Mouse (Mus musculus) limb, embryonic 12.5 days (tissue): ENCODE data around the gene A630076J17Rik. TPM values are rescaled to one million over a fixed set of nuclear protein-coding genes. Genes with fewer than 3 reads are reported as not detected.

Experiments
- ATAC-seq: fragments of 200-750 bp; cut with Nextera tagmentation; 2 replicates; pipeline ENCODE4 v1.8.0; 2017; ENCODE audit warnings: low read depth, moderate TSS enrichment; ENCODE audit not compliant: insufficient number of reproducible peaks, insufficient read depth, low FRiP score, low TSS enrichment
- H3K27ac ChIP-seq: fragments of 300-500 bp; sonication (generic); 2 replicates; pipeline ENCODE4 v1.5.1; 2016; ENCODE audit warnings: mild to moderate bottlenecking, moderate library complexity
- H3K27me3 ChIP-seq: fragments of 300-500 bp; sonication (generic); 2 replicates; pipeline ENCODE4 v1.6.1; 2016; ENCODE audit warnings: mild to moderate bottlenecking, moderate library complexity
- H3K36me3 ChIP-seq: fragments of 300-500 bp; sonication (generic); 2 replicates; pipeline ENCODE4 v1.6.1; 2016; ENCODE audit warnings: mild to moderate bottlenecking, moderate library complexity
- H3K4me1 ChIP-seq: fragments of 300-500 bp; sonication (generic); replicated peaks from 2 replicates; pipeline ENCODE4 v1.6.1; 2016
- H3K4me2 ChIP-seq: fragments of 300-500 bp; sonication (generic); 2 replicates; pipeline ENCODE4 v1.6.1; 2016; ENCODE audit warnings: mild to moderate bottlenecking, moderate library complexity
- H3K4me3 ChIP-seq: fragments of 300-500 bp; sonication (generic); replicated peaks from 2 replicates; pipeline ENCODE4 v1.5.1; 2016; ENCODE audit warnings: mild to moderate bottlenecking
- H3K9ac ChIP-seq: fragments of 300-500 bp; sonication (generic); replicated peaks from 2 replicates; pipeline ENCODE4 v1.6.1; 2016; ENCODE audit warnings: mild to moderate bottlenecking, moderate library complexity
- H3K9me3 ChIP-seq: fragments of 300-500 bp; sonication (generic); 2 replicates; pipeline ENCODE4 v1.6.1; 2016; ENCODE audit warnings: mild to moderate bottlenecking, moderate library complexity
- WGBS: fragments of 180-500 bp; shearing (Covaris S2); methylation state at CpG from one replicate; pipeline ENCODE4 v1.1.7; 2016; 5-methylcytosine and 5-hydroxymethylcytosine counted together
- polyA plus RNA-seq: library from polyadenylated mRNA; unstranded; fragments of >200 nt; fragmentation: Nextera tagmentation; extraction: Ambion mirVana; gene quantifications from 2 replicates; pipeline ENCODE4 v1.2.1, GENCODE M21; 2016

A630076J17Rik gene
- polyA plus RNA-seq, 1 experiment from 2014 or later = not detected

DNA sequence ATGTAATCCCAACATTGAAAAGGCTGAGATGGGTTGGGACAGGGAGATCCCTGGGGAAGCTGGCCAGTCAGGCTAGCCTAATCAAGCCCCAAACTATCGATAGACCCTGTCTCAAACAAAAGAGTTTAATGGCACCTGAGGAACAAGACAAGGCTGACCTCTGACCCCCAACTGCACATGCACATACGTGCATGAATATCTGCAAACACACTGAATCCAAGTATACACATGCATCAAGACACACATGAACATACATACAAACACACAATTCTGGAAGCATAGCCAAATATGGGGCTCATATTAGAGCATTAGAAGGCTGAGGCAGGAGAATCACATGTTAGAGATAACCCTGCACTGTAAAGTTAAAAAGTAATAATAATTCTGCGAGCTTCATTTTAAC, 46.2 kb downstream of the A630076J17Rik start:
- 79% methylated on average over 3 of the region's 3 CpGs for WGBS

DNA sequence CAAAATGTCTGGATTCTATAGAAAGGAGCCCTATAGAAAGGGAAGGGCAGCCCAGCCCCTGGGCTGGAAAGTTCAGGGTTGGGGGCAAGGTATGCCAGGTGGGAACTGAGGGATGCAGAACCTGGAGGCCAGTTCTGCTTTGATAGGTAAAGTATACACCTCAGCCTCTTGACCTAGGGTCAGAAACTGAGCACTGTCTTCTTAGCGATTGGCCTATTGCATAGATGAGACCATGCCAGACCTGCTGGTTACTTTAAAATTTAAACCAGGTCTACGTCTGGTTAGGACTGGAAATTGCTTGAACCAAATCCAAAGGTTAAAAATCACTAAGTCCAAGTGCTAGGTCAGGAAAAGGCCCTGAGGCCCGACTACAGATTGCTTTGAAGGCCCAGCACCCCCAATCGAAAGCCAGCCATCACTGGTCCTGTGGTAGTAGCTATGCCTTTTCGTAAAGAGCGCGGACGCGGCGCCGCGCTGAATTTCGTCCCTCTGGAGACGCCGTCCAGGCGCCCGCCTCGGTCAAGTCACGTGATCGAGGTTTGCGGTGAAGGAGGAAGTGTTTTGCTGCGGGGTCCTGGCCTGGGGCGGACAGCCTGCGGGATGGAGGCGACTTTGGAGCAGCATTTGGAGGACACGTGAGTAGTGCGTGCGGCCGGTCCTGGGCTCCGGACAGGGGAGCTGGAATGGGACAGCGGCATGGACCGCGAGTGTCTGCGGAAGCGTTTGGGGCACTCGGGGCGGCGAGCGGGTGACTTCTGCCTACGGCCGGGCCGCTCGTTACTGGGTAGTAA, 48.3 kb downstream of the A630076J17Rik start, which contains the start of gene Lamtor5:
Gene Lamtor5, plus strand, starts transcription at position 380 of the 791 bp plus-strand sequence.
- peak; percentile 74 for ATAC-seq
- peaks cover 5% of the 10 kb centered on the region; the same call in 1 of the 2 replicates for H3K4me1 ChIP-seq
- peak within 1 kb of the TSS; percentile 65 for H3K4me2 ChIP-seq
- peaks cover 14% of the 10 kb centered on the region for H3K36me3 ChIP-seq
- no peaks in the 10 kb centered on the region for H3K9me3 ChIP-seq
- 4% methylated on average over 43 of the region's 43 CpGs for WGBS
- 0 out of 2 replicates have a peak, but pooled peaks cover 5% of the 10 kb centered on the region for H3K27me3 ChIP-seq
- H3K27ac ChIP-seq = no peak within 1 kb of the TSS
- H3K4me3 ChIP-seq = peak within 1 kb of the TSS; percentile 84
- peak within 1 kb of the TSS; percentile 72 for H3K9ac ChIP-seq

More for the DNA sequence above, 46.2 kb downstream of the A630076J17Rik start:
- ATAC-seq = no peak
- Histone ChIP-seq H3K27me3 (0 out of 2 replicates have a peak, but pooled peaks cover 5% of the 10 kb centered on the region), H3K36me3 (no peaks in the 10 kb centered on the region), H3K27ac (no peak overlapping the region), H3K9ac (no peak overlapping the region), H3K9me3 (no peaks in the 10 kb centered on the region), H3K4me2 (no peak overlapping the region), H3K4me3 (no peak overlapping the region), H3K4me1 (peaks cover 5% of the 10 kb centered on the region; the same call in 1 of the 2 replicates)

Other genes with a start within 250 kb of the A630076J17Rik start
- 2.9 and 3.0 TPM in 2 replicates for gene Kcna3, start 194.4 kb upstream of the A630076J17Rik start, polyA plus RNA-seq
- 0.03 and 0.04 TPM in 2 replicates for gene Kcna2, start 129.5 kb upstream of the A630076J17Rik start, polyA plus RNA-seq
- gene Kcna10, start 47.6 kb upstream of the A630076J17Rik start, polyA plus RNA-seq = not detected in 2 replicates
- not detected in 2 replicates for gene Cym, start 8.9 kb upstream of the A630076J17Rik start, polyA plus RNA-seq
- gene Prok1, start 9.1 kb downstream of the A630076J17Rik start, polyA plus RNA-seq = 0.20 TPM in 1 of 2 replicates, not detected in the other
- gene Lamtor5, start 48.2 kb downstream of the A630076J17Rik start, polyA plus RNA-seq = 172 and 173 TPM in 2 replicates
- 6.1 and 6.8 TPM in 2 replicates for gene Slc16a4, start 60.6 kb downstream of the A630076J17Rik start, polyA plus RNA-seq
- gene Rbm15, start 103.1 kb downstream of the A630076J17Rik start, polyA plus RNA-seq = 16.2 and 18.9 TPM in 2 replicates
- 0.12 TPM in 1 of 2 replicates, not detected in the other for gene Kcnc4, start 228.9 kb downstream of the A630076J17Rik start, polyA plus RNA-seq